Mouse (Mus musculus): ENCODE data around the gene Pip4k2c. TPM values are rescaled to one million over a fixed set of nuclear protein-coding genes. Genes with fewer than 3 reads are reported as not detected.

Pip4k2c gene
- polyA plus RNA-seq, 1 experiment from 2014 or later: 43.5 TPM

DNA sequence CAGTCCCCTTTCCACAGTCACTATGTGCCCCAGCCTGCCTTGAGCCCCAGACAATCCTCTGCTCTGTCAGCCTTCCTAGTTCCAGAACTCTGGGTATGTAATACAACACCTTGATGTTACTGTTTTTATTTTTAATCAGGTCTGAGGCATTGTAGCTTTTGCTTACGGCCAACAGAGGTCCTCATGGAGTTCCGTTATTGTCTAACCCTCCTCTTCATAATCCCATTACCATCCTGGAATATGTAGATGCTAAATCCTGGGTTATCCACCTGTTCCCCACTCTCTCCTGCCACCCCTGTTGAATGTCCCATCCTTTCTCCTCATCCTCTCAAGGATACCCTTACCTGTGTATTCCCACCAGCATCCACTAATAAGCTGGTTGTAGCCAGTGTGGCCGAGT lies 35.2 kb downstream of the Pip4k2c start:
- no peak overlapping the region for H3K27ac ChIP-seq
- H3K4me1 ChIP-seq: peaks cover 42% of the 10 kb centered on the region
- peaks cover 75% of the 10 kb centered on the region for H3K27me3 ChIP-seq
- no peaks in the 10 kb centered on the region for H3K36me3 ChIP-seq
- no peak overlapping the region for H3K4me3 ChIP-seq (replicated peaks)
- H3K9me3 ChIP-seq (replicated peaks): no peaks in the 10 kb centered on the region
- no peak for ATAC-seq (replicated peaks; ENCODE audit: low FRiP score)
- 43% methylated on average over 3 of the region's 3 CpGs for WGBS
- peak overlapping the region; percentile 75; the same call in 1 of the 2 replicates for H3K4me2 ChIP-seq
- H3K9ac ChIP-seq: no peak overlapping the region

- H3K9ac ChIP-seq: no peak overlapping the region
- no peak overlapping the region for H3K4me3 ChIP-seq (replicated peaks)
- ATAC-seq (replicated peaks; ENCODE audit: low FRiP score): no peak
- no peak overlapping the region for H3K27ac ChIP-seq
- peaks cover 75% of the 10 kb centered on the region for H3K27me3 ChIP-seq
- peaks cover 43% of the 10 kb centered on the region for H3K4me1 ChIP-seq
- 90% methylated on average over 7 of the region's 7 CpGs for WGBS
- H3K36me3 ChIP-seq: no peaks in the 10 kb centered on the region
- H3K4me2 ChIP-seq: no peak overlapping the region
- H3K9me3 ChIP-seq (replicated peaks): no peaks in the 10 kb centered on the region
These were observed 37.2 kb downstream of the Pip4k2c start for GRCm38 (mm10) chr10:127174170-127174569.

DNA sequence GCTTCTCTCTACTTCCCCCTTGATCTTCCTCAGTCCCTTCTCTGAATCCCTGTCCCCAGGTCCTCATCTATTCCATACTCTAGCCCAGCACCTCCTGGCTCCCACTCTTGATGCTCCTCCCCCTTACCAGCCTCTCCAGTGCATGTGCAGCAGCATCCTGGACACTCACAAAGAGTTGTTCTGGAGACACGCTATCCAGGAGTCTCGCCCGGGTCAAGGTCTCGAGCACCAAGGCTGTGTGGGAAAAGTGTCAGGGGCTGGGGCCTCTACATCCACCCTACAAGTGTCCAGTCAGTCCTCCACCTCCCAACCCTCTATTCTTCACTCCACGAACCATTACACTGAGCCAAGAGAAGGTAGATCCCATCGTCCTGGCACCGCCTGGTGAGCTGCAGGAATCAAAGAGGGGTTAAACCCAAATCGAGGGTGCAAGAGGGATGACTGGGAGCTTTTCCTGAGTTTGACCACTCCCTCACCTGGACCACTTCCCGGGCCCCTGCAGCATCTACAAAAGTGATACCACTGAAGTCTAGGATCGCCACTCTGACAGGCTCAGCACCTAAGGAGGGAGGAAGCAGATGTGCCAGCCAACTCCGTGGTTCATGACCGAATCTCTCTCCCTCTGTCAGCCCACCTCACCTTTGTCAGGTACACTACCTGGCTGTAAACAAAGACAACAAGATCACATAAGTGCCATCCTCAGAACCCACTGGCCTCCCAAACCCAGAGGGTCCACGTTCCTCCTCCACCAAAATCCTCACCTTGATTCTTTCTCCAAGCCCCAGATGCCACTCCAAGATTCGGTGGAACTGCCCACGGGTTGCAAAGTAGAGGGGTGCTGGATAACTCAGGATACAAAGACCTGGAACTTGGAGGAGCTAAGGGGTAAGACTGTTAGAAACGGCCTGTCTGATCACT lies 38.0 kb downstream of the Pip4k2c start:
- Histone ChIP-seq H3K27ac (no peak overlapping the region), H3K4me3 (replicated peaks) (no peak overlapping the region), H3K36me3 (no peaks in the 10 kb centered on the region), H3K9ac (no peak overlapping the region), H3K4me2 (no peak overlapping the region), H3K9me3 (replicated peaks) (no peaks in the 10 kb centered on the region), H3K27me3 (peaks cover 75% of the 10 kb centered on the region), H3K4me1 (peaks cover 35% of the 10 kb centered on the region)
- ATAC-seq (replicated peaks; ENCODE audit: low FRiP score): no peak
- 84% methylated on average over 16 of the region's 16 CpGs for WGBS

DNA sequence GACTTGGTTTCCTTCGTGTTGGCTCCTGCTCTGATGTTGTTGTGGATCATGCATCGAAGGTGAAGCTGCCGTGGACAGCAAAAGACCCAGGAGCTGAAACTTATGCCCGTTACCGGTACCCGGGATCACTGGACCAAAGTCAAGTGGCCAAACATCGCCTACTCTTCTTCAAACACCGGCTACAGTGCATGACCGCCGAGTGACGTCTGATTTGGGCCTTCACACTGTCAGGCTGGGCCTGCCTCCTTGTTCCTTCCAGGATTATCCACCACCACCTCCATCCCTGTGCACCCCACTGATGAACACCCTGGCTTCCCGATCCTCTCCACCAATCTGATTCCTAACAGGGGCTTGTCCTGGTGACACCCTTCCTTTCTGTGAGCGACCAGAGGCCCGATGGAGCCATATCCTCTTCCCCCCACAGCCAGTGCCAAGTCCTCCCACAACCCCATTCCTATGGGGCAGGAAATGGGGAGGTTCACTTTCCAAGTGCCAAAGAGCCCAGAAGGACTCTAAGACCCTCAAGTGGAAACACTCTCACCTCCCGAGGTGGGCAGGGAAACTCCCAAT lies 39.7 kb downstream of the Pip4k2c start:
- no peak overlapping the region for H3K9ac ChIP-seq
- ATAC-seq (replicated peaks; ENCODE audit: low FRiP score): no peak
- H3K4me1 ChIP-seq: peaks cover 22% of the 10 kb centered on the region
- no peak overlapping the region for H3K4me2 ChIP-seq
- no peak overlapping the region for H3K4me3 ChIP-seq (replicated peaks)
- 84% methylated on average over 15 of the region's 15 CpGs for WGBS
- no peaks in the 10 kb centered on the region for H3K36me3 ChIP-seq
- H3K27ac ChIP-seq: no peak overlapping the region
- H3K9me3 ChIP-seq (replicated peaks): no peaks in the 10 kb centered on the region
- peaks cover 76% of the 10 kb centered on the region for H3K27me3 ChIP-seq

DNA sequence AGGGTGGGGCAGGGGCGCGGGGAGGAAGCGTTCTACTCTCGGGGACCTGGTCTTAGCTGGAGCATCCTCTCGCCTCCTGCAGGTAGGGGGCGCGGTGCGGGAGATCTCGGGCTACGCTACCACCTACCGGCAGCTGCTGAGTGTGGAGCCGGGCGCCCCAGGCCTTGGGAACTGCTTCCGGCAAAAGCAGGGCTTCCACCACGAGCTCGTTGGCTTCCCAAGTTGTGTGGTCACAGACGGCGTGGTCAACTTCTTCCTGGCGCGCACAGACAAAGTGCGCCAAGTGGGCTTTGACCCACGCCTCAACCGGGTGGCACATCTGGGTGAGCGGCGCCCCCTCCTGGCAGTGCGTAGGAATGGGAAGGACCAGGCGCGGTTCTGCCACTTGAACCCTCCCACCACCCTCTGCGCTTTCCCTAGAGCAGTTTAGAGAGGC lies 40.5 kb downstream of the Pip4k2c start:
- Histone ChIP-seq H3K4me1 (peaks cover 28% of the 10 kb centered on the region), H3K4me3 (replicated peaks) (peak overlapping the region; percentile 43), H3K9ac (peak overlapping the region; percentile 19; the same call in 1 of the 2 replicates), H3K36me3 (no peaks in the 10 kb centered on the region), H3K4me2 (peak overlapping the region; percentile 70), H3K9me3 (replicated peaks) (no peaks in the 10 kb centered on the region), H3K27ac (no peak overlapping the region), H3K27me3 (peaks cover 77% of the 10 kb centered on the region)
- ATAC-seq (replicated peaks; ENCODE audit: low FRiP score): peak; percentile 71
- WGBS: under 1% methylated on average over 29 of the region's 29 CpGs

GRCm38 (mm10) chr10:127170002-127170401 lies 41.4 kb downstream of the Pip4k2c start:
- Histone ChIP-seq H3K4me3 (replicated peaks) (peak overlapping the region; percentile 43), H3K27me3 (peaks cover 85% of the 10 kb centered on the region), H3K27ac (no peak overlapping the region), H3K36me3 (no peaks in the 10 kb centered on the region), H3K9ac (no peak overlapping the region), H3K4me2 (peak overlapping the region; percentile 70), H3K4me1 (peaks cover 37% of the 10 kb centered on the region), H3K9me3 (replicated peaks) (no peaks in the 10 kb centered on the region)
- WGBS: 4% methylated on average over 22 of the region's 22 CpGs
- no peak for ATAC-seq (replicated peaks; ENCODE audit: low FRiP score)

DNA sequence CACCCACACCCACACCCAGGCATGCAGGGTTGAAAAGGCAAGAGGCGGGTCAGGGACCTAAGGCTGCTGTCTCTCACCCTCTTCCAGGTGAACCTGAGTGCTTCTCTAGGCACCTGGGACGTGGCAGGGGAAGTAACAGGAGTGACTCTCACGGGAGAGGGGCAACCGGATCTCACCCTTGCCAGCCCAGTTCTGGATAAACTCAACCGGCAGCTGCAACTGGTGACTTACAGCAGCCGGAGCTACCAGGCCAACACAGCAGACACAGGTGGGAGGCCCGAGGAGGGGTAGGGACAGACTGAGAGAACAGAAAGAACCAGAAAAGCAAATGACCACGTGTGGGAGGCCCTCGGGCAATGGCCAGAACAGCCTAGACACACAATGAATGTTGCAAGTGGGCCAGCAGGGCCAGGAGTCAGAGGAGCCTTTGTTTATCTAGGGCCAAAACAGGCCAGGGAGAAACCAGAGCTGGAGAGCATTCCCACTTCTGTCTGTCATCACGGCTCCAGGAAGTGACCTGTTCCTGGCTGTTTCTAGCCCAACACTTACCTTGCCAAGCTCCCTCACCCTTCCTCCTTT lies 43.7 kb downstream of the Pip4k2c start:
- H3K4me3 ChIP-seq (replicated peaks): no peak overlapping the region

GRCm38 (mm10) chr10:127166771-127167613 lies 44.4 kb downstream of the Pip4k2c start:
- peaks cover 42% of the 10 kb centered on the region for H3K4me1 ChIP-seq
- H3K27ac ChIP-seq: no peak overlapping the region
- no peak for ATAC-seq (replicated peaks; ENCODE audit: low FRiP score)
- H3K36me3 ChIP-seq: no peaks in the 10 kb centered on the region
- peaks cover 84% of the 10 kb centered on the region for H3K27me3 ChIP-seq
- peak overlapping the region; percentile 100 for H3K4me2 ChIP-seq
- peak overlapping the region; percentile 51 for H3K4me3 ChIP-seq (replicated peaks)
- no peaks in the 10 kb centered on the region for H3K9me3 ChIP-seq (replicated peaks)
- WGBS: 31% methylated on average over 15 of the region's 15 CpGs
- 0 out of 2 replicates have a peak overlapping the region, but pooled peaks have one; percentile 15 for H3K9ac ChIP-seq

More for the DNA sequence above, 43.7 kb downstream of the Pip4k2c start:
- peaks cover 42% of the 10 kb centered on the region for H3K4me1 ChIP-seq
- 34% methylated on average over 10 of the region's 10 CpGs for WGBS
- ATAC-seq (replicated peaks; ENCODE audit: low FRiP score): no peak
- H3K36me3 ChIP-seq: no peaks in the 10 kb centered on the region
- H3K9me3 ChIP-seq (replicated peaks): no peaks in the 10 kb centered on the region
- H3K9ac ChIP-seq: no peak overlapping the region
- no peak overlapping the region for H3K4me2 ChIP-seq
- peaks cover 89% of the 10 kb centered on the region for H3K27me3 ChIP-seq
- H3K27ac ChIP-seq: no peak overlapping the region

- 3% methylated on average over 11 of the region's 11 CpGs for WGBS
- Histone ChIP-seq H3K36me3 (no peaks in the 10 kb centered on the region), H3K4me2 (peak overlapping the region; percentile 100), H3K9ac (0 out of 2 replicates have a peak overlapping the region, but pooled peaks have one; percentile 64), H3K4me1 (peaks cover 42% of the 10 kb centered on the region), H3K4me3 (replicated peaks) (peak overlapping the region; percentile 51), H3K9me3 (replicated peaks) (no peaks in the 10 kb centered on the region), H3K27ac (no peak overlapping the region), H3K27me3 (peaks cover 78% of the 10 kb centered on the region)
- ATAC-seq (replicated peaks; ENCODE audit: low FRiP score): no peak
These were observed 45.0 kb downstream of the Pip4k2c start for GRCm38 (mm10) chr10:127166404-127166715.

DNA sequence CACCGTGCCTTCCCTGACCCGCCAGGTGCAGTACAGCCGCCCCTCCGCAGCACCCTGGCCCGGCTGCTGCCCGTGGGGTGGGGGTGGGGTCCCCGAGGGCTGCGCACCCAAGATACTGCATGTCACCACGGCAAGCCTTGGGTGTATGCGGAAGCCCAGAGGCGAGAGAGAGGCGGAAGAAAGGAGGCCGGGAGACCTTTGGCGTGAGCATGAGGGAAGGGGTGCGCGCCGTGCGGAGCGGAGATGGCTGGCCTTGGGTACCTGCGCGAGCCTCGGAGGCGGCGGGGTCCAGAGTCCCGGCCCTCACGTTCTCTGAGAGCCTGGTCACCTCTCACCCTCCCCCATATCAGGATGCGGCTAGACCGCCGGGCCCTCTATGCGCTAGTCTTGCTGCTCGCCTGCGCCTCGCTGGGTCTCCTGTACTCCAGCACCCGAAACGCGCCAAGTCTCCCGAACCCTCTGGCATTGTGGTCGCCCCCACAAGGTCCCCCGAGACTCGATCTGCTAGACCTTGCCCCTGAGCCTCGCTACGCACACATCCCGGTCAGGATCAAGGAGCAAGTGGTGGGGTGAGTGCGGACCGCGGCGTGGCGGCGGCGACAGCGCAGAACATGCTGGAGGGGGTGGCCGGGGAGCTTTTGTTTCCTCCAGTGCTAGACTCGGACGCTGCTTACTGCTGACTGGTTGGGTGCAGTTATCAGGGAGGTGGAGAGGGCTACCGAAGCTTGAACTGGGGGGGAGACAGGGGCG lies 45.6 kb downstream of the Pip4k2c start:
- no peak overlapping the region for H3K27ac ChIP-seq

DNA sequence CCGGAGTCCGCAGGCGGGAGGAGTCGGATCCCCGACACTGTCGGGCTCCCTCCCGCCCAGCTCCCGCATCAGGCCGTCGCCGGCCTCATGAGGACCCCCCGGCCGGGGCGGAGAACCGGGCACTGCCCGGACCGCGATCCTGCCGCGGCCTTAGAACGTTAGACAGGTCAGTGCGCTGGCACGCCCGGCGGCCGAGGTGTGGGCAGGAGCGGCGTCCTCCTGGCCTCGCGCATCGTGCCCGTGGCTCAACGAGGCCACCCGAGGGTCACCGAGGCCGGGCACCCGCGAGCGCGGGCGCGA lies 46.1 kb downstream of the Pip4k2c start:
- Histone ChIP-seq H3K4me1 (peaks cover 33% of the 10 kb centered on the region), H3K27me3 (peaks cover 67% of the 10 kb centered on the region), H3K9me3 (replicated peaks) (no peaks in the 10 kb centered on the region), H3K9ac (peak overlapping the region; percentile 64), H3K36me3 (no peaks in the 10 kb centered on the region), H3K27ac (no peak overlapping the region; the same call in 1 of the 2 replicates), H3K4me2 (peak overlapping the region; percentile 100), H3K4me3 (replicated peaks) (peak overlapping the region; percentile 51)
- WGBS: under 1% methylated on average over 42 of the region's 42 CpGs
- ATAC-seq (replicated peaks; ENCODE audit: low FRiP score): peak; percentile 64

More for the DNA sequence above, 45.6 kb downstream of the Pip4k2c start:
- peaks cover 38% of the 10 kb centered on the region for H3K4me1 ChIP-seq
- H3K36me3 ChIP-seq: no peaks in the 10 kb centered on the region
- H3K27me3 ChIP-seq: peaks cover 73% of the 10 kb centered on the region
- no peaks in the 10 kb centered on the region for H3K9me3 ChIP-seq (replicated peaks)
- H3K4me3 ChIP-seq (replicated peaks): peak overlapping the region; percentile 51
- WGBS: under 1% methylated on average over 54 of the region's 56 CpGs
- peak overlapping the region; percentile 100 for H3K4me2 ChIP-seq
- H3K9ac ChIP-seq: peak overlapping the region; percentile 64
- ATAC-seq (replicated peaks; ENCODE audit: low FRiP score): peak; percentile 48

All from kidney, embryonic 15.5 days (tissue).